Mouse (Mus musculus) kidney, adult 2 months (tissue): ENCODE results near the gene Dcps. TPM values are rescaled to one million over a fixed set of nuclear protein-coding genes. Genes with fewer than 3 reads are reported as not detected.
"Not testable (repeated sequence)": the region's sequence is repeated elsewhere in the genome, so short reads cannot be mapped to it uniquely, and the experiment has no call there.

Experiments
- DNase-seq: peaks from one replicate; pipeline ENCODE4 v3.0.0; 2021
- H3K27ac ChIP-seq: fragments of 200-500 bp; 2 replicates; pipeline ENCODE4 v1.5.1; 2012; ENCODE audit warnings: low read depth, low read length, control low read depth, inconsistent platforms; ENCODE audit not compliant: insufficient read depth
- H3K27me3 ChIP-seq: fragments of 200-500 bp; replicated peaks from 2 replicates; pipeline ENCODE4 v1.6.1; 2012; ENCODE audit warnings: mild to moderate bottlenecking, moderate library complexity, low read length, inconsistent platforms; ENCODE audit not compliant: control insufficient read depth, insufficient read depth
- H3K36me3 ChIP-seq: fragments of 200-500 bp; 2 replicates; pipeline ENCODE4 v1.6.1; 2012; ENCODE audit warnings: mild to moderate bottlenecking, moderate library complexity, low read length, inconsistent platforms; ENCODE audit not compliant: control insufficient read depth, insufficient read depth
- H3K4me1 ChIP-seq: fragments of 200-500 bp; 2 replicates; pipeline ENCODE4 v1.6.1; 2011; ENCODE audit warnings: low read length; ENCODE audit not compliant: control insufficient read depth, insufficient read depth
- H3K4me3 ChIP-seq: fragments of 200-500 bp; 2 replicates; pipeline ENCODE4 v1.5.1; 2011; ENCODE audit warnings: mild to moderate bottlenecking, low read depth, low read length, control low read depth; ENCODE audit not compliant: insufficient read depth
- CTCF ChIP-seq: fragments of 200-500 bp; conservative IDR thresholded peaks from 2 replicates; pipeline ENCODE4 v1.5.1; 2011; ENCODE audit warnings: low read depth, mild to moderate bottlenecking, control low read depth, low read length, moderate library complexity, mixed read lengths; ENCODE audit not compliant: insufficient read depth, insufficient read length
- POLR2A ChIP-seq: fragments of 200-500 bp; IDR thresholded peaks from one replicate; pipeline ENCODE4 v1.6.1; 2011; ENCODE audit warnings: low read depth, low read length, control low read depth
- WGBS: fragments of 180-500 bp; shearing (Covaris S2); methylation state at CpG from one replicate; pipeline ENCODE4 v1.1.7; 2018; 5-methylcytosine and 5-hydroxymethylcytosine counted together
- polyA plus RNA-seq: library from polyadenylated mRNA; depleted of rRNA; stranded (reverse); fragments of >200 nt; gene quantifications from 2 replicates; pipeline ENCODE4 v1.2.3, GENCODE M21; 2012

Gene Dcps
- polyA plus RNA-seq, 1 experiment, result 36.2 TPM

- no peak for TF ChIP-seq CTCF
- no peak for TF ChIP-seq POLR2A
- peak; percentile 53 for DNase-seq
- H3K36me3 ChIP-seq, result no peaks in the 10 kb centered on the region
- H3K27ac ChIP-seq, result peak overlapping the region; percentile 44; the same call in 1 of the 2 replicates
- WGBS, result 44% methylated on average over 7 of the region's 7 CpGs
- H3K4me1 ChIP-seq, result peaks cover 28% of the 10 kb centered on the region
- H3K27me3 ChIP-seq, result no peaks in the 10 kb centered on the region
- no peak overlapping the region for H3K4me3 ChIP-seq
These were observed 14.1 kb downstream of the Dcps start for GRCm38 (mm10) chr9:35161721-35162120.

- WGBS, result 82% methylated on average over 2 of the region's 2 CpGs
These were observed 15.2 kb downstream of the Dcps start for GRCm38 (mm10) chr9:35160662-35161061.

GRCm38 (mm10) chr9:35158477-35158876 is 17.4 kb downstream of the Dcps start:
- WGBS, result 40% methylated on average over 3 of the region's 3 CpGs
- TF ChIP-seq POLR2A, result no peak
- no peak for TF ChIP-seq CTCF
- no peaks in the 10 kb centered on the region for H3K27me3 ChIP-seq
- peak; percentile 51 for DNase-seq
- H3K4me1 ChIP-seq, result peaks cover 27% of the 10 kb centered on the region
- H3K27ac ChIP-seq, result no peak overlapping the region
- no peaks in the 10 kb centered on the region for H3K36me3 ChIP-seq
- H3K4me3 ChIP-seq, result no peak overlapping the region

More at GRCm38 (mm10) chr9:35160662-35161061, 15.2 kb downstream of the Dcps start:
- Histone ChIP-seq H3K4me3 (no peak overlapping the region), H3K27me3 (no peaks in the 10 kb centered on the region), H3K36me3 (no peaks in the 10 kb centered on the region), H3K4me1 (peaks cover 27% of the 10 kb centered on the region), H3K27ac (no peak overlapping the region)
- DNase-seq, result peak; percentile 24
- TF ChIP-seq POLR2A, result no peak
- no peak for TF ChIP-seq CTCF

GRCm38 (mm10) chr9:35156862-35157261 is 19.0 kb downstream of the Dcps start:
- no peak overlapping the region for H3K4me3 ChIP-seq
- TF ChIP-seq POLR2A (no peak), CTCF (no peak)
- H3K36me3 ChIP-seq, result no peaks in the 10 kb centered on the region
- DNase-seq, result peak; percentile 27
- H3K27me3 ChIP-seq, result no peaks in the 10 kb centered on the region
- 51% methylated on average over 4 of the region's 4 CpGs for WGBS
- H3K4me1 ChIP-seq, result peaks cover 14% of the 10 kb centered on the region; the same call in 1 of the 2 replicates
- H3K27ac ChIP-seq, result no peak overlapping the region

GRCm38 (mm10) chr9:35156002-35156710 is 19.7 kb downstream of the Dcps start:
- DNase-seq, result no peak
- H3K27ac ChIP-seq, result no peak overlapping the region
- WGBS, result 83% methylated on average over 5 of the region's 5 CpGs
- H3K4me1 ChIP-seq, result peaks cover 11% of the 10 kb centered on the region; the same call in 1 of the 2 replicates
- H3K27me3 ChIP-seq, result no peaks in the 10 kb centered on the region
- no peaks in the 10 kb centered on the region for H3K36me3 ChIP-seq
- TF ChIP-seq POLR2A, result no peak
- no peak for TF ChIP-seq CTCF
- no peak overlapping the region for H3K4me3 ChIP-seq

- 97% methylated on average over 1 of the region's 1 CpGs for WGBS
- no peak for DNase-seq
- Histone ChIP-seq H3K36me3 (no peaks in the 10 kb centered on the region), H3K4me1 (peaks cover 10% of the 10 kb centered on the region; the same call in 1 of the 2 replicates), H3K4me3 (no peak overlapping the region), H3K27me3 (no peaks in the 10 kb centered on the region), H3K27ac (no peak overlapping the region)
- TF ChIP-seq CTCF, result no peak
- TF ChIP-seq POLR2A, result no peak
These were observed 22.9 kb downstream of the Dcps start for GRCm38 (mm10) chr9:35152923-35153322.

GRCm38 (mm10) chr9:35148822-35149221 is 27.0 kb downstream of the Dcps start:
- H3K4me1 ChIP-seq, H3K27ac ChIP-seq, H3K4me3 ChIP-seq, H3K27me3 ChIP-seq, H3K36me3 ChIP-seq: not testable (repeated sequence)
- peak; percentile 55 for DNase-seq

GRCm38 (mm10) chr9:35147261-35147660 is 28.6 kb downstream of the Dcps start:
- 96% methylated on average over 14 of the region's 14 CpGs for WGBS
- not testable (repeated sequence) for DNase-seq, H3K27me3 ChIP-seq, H3K27ac ChIP-seq, H3K4me1 ChIP-seq, H3K4me3 ChIP-seq, H3K36me3 ChIP-seq
